Mouse (Mus musculus): ENCODE measurements around the gene Ptprt.

Ptprt gene

DNA sequence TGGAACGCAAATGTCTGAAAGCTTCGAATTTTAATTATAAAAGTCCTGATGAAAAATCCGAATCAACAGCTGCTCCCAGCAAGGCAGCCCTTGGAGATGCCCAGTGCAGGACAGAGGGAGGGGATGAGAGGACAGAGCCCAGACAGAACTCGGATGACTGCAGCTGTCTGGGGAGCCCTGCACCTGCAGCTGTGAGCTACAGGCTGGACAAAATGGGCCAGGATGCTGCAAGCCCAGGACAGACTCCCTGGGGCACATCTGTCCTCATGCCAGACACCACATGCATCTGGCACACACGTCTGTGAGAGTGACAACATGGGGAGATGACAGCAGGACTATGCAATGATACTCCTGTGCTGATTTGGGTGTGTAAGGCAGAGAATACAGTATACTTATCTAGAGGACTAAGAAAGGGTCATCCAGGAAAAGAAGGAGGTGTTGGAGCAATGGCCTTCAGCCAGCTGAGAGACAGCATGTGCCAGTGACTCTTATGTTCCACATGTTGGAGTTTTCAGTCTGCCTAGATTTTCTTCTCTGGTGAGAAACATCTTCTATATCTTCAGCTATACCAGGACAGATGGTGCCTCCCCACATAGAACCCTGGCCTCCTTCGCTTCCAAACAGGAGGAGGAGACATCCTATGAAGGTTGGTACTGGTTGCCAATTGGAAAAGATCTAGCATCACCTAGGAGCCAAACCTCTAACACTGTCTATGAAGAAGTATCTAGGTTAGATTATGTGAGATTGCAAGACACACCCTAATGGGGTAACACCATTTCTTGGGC, 259.4 kb downstream of the Ptprt start:
- peak; percentile 16 for DNase-seq

- peak; percentile 52 for DNase-seq
These were observed 266.3 kb downstream of the Ptprt start for GRCm38 (mm10) chr2:162394601-162395000.

- DNase-seq: peak; percentile 28
These were observed 269.1 kb downstream of the Ptprt start for GRCm38 (mm10) chr2:162391834-162392233.

DNA sequence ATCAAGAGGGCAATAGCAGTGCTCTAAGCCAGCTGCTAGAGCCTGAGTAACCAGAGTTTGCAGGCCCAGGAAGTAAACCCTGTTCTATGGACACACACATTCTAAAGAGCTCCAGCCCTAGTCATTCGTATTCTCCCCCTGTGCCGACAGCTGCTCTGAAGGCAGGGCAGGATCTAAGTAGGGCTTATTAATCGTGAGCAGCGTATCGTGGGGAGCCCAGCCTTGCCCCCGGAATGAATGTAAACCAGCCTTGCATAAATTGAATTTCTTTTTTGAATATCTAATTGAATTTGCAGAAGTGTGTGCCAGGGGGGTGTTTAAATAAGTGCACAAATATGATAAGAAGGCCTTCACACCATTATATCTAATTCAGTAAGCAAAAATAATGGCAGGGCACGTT, 283.6 kb downstream of the Ptprt start:
- DNase-seq: no peak

DNA sequence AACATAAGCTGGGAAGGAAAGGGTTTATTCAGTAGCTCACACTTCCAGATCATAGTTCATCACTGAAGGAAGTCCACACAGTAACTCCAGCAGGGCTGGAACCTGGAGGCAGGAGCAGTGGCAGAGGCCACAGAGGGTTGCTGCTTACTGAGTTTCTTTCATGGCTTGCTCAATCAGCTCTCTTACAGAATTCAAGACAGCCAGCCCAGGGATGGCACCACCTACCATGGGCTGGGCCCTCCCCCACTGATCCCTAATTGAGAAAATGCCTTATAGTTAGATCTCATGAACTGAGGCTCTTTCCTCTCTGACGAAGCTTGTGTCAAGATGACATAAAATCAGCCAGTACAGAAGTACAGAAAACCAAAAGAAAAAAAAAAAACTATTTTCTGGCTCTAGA, 311.9 kb downstream of the Ptprt start:
- DNase-seq: no peak

DNA sequence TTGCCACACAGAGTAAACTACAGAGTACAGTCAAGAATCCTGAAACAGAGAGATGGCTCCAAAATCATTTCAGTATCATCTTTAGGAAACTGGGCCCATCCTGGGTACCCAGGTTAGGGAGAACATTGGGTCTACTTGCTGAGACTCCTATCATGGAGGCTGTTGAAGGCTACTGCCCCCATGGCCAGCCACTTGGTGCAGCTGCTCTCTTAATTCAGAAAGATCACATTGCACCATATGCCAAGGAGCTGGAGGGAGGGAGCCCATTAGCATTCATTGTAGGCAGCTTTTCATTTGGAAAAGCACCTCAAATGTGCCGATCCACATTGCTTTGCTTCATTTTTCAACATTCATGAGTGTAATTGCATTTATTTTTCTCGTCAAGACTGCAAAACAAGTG, 319.1 kb downstream of the Ptprt start:
- no peak for DNase-seq

DNA sequence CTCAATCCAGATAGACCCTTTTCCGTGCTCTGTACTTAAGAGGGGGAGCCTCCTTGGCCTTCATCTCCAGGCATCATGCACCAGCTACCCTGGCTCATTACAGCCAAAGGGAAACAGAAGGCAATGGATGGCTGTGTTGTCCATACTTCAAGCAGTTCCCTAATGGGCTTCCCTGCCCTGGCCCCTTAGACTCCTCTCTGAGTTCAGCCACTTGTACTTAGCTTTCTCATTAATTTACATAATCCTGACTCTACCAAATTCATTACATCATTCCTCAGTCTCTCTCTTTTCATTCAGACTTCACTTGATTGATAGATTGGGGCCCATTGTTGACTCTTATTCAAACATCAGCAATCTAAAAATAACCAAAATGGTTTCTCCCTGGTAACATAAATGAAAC, 320.7 kb downstream of the Ptprt start:
- DNase-seq: no peak

- no peak for DNase-seq
These were observed 328.8 kb downstream of the Ptprt start for GRCm38 (mm10) chr2:162332066-162332683.

GRCm38 (mm10) chr2:162329430-162329829, 331.5 kb downstream of the Ptprt start:
- no peak for DNase-seq

DNA sequence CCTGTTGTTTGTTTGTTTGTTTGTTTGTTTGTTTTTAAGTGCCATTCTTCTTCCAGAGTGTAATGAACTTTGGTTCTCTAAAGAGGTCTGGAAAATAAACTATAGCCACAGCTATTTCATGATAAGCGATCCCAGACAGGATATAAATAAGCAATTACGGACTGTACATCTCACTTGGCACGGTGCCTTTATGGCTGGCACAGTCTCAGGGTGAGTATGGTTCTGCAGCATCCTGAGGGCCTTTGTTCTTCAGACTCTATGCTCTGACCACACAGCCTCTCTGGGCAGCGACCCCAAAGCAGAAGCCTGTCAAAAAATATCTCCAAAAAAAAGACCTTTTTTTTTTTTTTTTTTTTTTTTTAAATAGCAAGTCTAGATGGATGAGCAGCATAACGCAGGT, 338.5 kb downstream of the Ptprt start:
- DNase-seq: peak; percentile 11

DNA sequence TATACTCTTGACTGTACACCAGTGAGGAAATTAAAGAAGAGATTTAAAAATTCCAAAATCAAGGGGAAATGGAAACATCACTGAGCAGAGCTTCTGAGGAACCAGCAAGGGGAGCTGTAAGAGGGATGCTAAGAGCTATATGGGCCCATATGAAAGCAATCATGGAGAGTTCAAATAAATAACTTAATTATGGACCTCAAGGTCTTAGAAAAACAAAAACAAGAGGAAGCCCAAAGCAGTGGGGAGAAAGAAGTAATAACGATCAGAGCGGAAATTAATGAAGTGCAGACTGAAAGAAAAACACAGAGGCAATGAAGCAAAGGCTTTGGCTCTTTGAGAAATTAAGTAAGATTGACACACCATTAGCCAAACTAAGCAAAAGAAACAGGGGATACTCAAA, 353.0 kb downstream of the Ptprt start:
- DNase-seq: no peak

DNA sequence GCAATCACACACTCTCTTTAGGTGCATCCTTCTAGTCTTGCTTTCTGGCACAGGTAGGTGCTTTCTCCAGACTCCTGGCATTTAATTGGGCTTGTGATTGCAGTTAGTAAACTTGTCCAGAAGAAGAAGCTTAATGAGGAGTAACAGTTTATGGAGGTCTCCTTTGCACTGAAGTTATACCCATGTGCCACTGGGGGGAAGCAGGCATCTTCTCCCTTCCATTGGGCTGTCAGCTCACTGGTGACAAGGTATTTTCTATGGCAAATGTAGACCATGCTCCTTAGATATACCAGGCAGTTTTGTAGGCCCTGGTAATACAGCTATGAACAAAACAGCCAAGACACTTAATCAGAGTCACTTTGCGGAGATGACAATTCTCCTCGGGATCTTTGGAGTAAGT, 366.9 kb downstream of the Ptprt start:
- DNase-seq: no peak

DNA sequence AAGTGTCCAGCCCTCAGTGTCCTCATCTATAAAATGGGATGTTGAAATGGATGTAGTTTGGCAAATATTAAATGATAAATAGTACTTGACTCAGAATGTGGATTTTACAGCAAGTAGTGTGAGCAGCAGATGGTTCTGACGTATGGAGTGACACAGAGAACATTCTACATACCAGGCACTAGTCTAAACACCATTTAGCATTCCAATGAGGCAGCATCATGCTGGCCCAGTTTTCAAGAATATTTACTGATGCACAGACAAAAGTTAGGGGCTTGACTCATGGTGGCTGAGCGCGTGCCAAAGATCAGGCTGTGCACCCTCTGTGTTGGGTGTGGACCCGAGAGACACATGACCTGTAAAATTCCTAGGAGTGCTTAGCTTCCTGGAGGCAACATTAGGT, 378.3 kb downstream of the Ptprt start:
- no peak for DNase-seq

- DNase-seq: no peak
These were observed 378.8 kb downstream of the Ptprt start for GRCm38 (mm10) chr2:162282121-162282520.

GRCm38 (mm10) chr2:162273826-162274225, 387.1 kb downstream of the Ptprt start:
- no peak for DNase-seq

DNA sequence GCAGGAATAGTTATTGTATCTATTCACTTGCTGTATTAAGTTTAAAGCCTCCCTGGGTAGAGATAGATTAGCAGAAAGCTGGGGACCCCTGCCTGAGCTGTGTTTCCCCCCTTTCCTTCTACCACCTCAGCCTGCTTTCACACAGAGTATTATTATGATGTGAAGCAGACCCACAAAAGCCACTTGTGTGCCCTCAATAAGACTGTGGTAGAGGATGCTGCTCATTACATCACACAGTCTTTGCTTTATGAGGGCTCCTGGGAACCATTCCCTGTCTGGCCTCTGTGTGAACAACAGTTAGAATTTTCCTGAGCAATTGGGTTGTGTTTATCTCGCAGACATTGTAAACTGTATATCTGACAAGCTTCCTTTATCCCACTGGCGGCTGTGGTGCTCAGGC, 409.7 kb downstream of the Ptprt start:
- no peak for DNase-seq

GRCm38 (mm10) chr2:162248296-162248695, 412.7 kb downstream of the Ptprt start:
- peak; percentile 60 for DNase-seq

- no peak for DNase-seq
These were observed 438.5 kb downstream of the Ptprt start for GRCm38 (mm10) chr2:162222476-162222875.

DNA sequence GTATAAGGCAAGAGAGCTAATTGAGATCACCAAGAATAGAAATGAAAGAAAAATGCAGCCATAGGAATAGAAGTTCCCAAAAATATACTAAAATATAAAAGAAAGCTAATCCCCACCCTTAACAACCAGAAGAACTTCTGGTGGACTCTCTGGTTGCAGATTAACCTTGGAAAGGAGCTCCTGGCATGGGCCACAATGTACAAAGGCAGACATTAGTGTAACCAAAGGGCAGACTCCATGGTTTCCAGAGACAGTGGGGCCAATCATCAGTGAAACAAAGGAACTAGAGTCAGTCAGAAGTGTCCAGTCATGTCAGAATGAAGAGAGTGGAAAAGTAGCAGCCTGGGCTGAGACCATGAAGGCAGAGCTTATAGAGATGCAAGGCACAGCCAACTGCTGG, 440.4 kb downstream of the Ptprt start:
- no peak for DNase-seq

- peak; percentile 74 for DNase-seq
These were observed 441.4 kb downstream of the Ptprt start for GRCm38 (mm10) chr2:162219507-162219906.

- no peak for DNase-seq
These were observed 443.1 kb downstream of the Ptprt start for GRCm38 (mm10) chr2:162217896-162218295.

DNA sequence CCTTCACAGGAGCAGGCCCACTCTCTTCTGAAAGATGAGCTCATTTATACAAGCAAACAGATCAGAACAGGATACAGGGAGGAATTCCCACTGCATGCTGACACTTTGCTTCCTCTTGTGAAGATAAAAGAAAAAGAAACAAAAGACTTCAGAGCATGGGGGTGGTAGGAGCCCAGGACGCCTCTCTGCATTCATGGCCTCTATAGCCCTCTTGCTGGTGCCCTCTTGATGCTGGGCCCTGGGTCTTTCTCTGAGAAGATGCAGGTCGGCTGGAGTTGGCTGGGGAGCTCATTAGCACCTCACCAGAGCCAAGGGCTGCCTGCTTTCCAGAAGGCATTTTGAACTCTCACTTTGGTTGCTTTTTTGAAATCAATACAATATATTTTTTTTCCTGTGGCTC, 448.6 kb downstream of the Ptprt start:
- DNase-seq: no peak

GRCm38 (mm10) chr2:162210564-162210963, 450.4 kb downstream of the Ptprt start:
- DNase-seq: no peak

DNA sequence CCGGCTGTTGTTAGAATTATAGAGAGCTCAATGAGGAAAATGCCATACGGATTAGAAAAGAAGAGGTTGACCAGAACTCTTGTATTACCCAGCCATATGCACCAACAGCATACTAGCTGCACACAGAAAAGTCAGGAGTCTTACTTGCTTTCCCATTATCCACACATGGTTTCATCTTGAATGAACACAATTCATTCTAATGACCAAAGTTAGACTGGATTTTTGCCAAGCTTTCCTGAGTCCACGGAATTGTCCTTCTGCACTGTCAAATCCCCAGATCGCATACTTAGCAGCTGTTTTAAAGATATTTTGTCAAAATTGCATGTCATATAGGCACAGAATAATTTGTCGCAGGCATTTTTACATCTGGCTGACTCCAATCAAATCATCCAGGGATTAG, 463.6 kb downstream of the Ptprt start:
- DNase-seq: no peak

Measured in cerebellum, adult 11-12 months (tissue).